Comparison of ENCODE assay signal across 18 mouse cellular contexts in genomic region chr16:63016658-63017057, GRCm38 (mm10).
DNase-seq lines count a peak whose midpoint lies in the region; ATAC-seq and TF ChIP-seq lines count a peak whose summit lies in the region.
"Had no signal": no experiment of that assay in that cellular context is flagged by ENCODE, and none has a peak within 500 bp of the region (broad histone marks: within the 10 kb centered on the region; RNA-seq: fewer than 3 reads in every experiment).

No protein-coding gene starts in this region.

- peak; percentile 53 for ATAC-seq in forebrain, embryonic 11.5 days (replicated peaks; ENCODE audit: low FRiP score)
- ATAC-seq in forebrain, postnatal 0 days, result no peak
- ATAC-seq in lung, embryonic 14.5 days (ENCODE audit: insufficient read depth), result peak; percentile 17; the same call in 1 of the 2 replicates
- ATAC-seq in midbrain, embryonic 13.5 days, result peak; percentile 37; the same call in 1 of the 2 replicates
- no peak for ATAC-seq in midbrain, embryonic 14.5 days (ENCODE audit: low FRiP score, low TSS enrichment)
- ATAC-seq: CD4-positive, CD25-positive, alpha-beta regulatory T cell, adult 4 months had no signal

- H3K4me2 ChIP-seq in forebrain, embryonic 11.5 days (ENCODE audit: low read depth, low read length, severe bottlenecking), result no peak overlapping the region
- H3K4me2 ChIP-seq in forebrain, postnatal 0 days (ENCODE audit: low read depth), result no peak overlapping the region
- H3K4me2 ChIP-seq in lung, embryonic 14.5 days, result no peak overlapping the region
- no peak overlapping the region for H3K4me2 ChIP-seq in midbrain, embryonic 13.5 days (replicated peaks)
- H3K4me2 ChIP-seq in midbrain, embryonic 14.5 days (ENCODE audit: low read length), result no peak overlapping the region
- H3K4me2 ChIP-seq: embryonic facial prominence, embryonic 15.5 days; forebrain, embryonic 15.5 days; heart, embryonic 11.5 days; heart, embryonic 15.5 days; hindbrain, embryonic 14.5 days had no signal

- H3K36me3 ChIP-seq in forebrain, embryonic 11.5 days (ENCODE audit: control insufficient read depth, insufficient read depth, low read length), result no peaks in the 10 kb centered on the region
- H3K36me3 ChIP-seq in forebrain, postnatal 0 days (ENCODE audit: insufficient read depth), result no peaks in the 10 kb centered on the region
- H3K36me3 ChIP-seq in lung, embryonic 14.5 days (ENCODE audit: insufficient read depth), result no peaks in the 10 kb centered on the region
- H3K36me3 ChIP-seq in midbrain, embryonic 13.5 days, result no peaks in the 10 kb centered on the region
- no peaks in the 10 kb centered on the region for H3K36me3 ChIP-seq in midbrain, embryonic 14.5 days (ENCODE audit: control insufficient read depth, insufficient read depth, low read length)
- H3K36me3 ChIP-seq: embryonic facial prominence, embryonic 15.5 days; forebrain, embryonic 15.5 days; G1E; heart, embryonic 15.5 days had no signal

- peak overlapping the region; percentile 37; the same call in 1 of the 2 replicates for H3K27ac ChIP-seq in forebrain, embryonic 11.5 days (ENCODE audit: low read depth, low read length)
- no peak overlapping the region for H3K27ac ChIP-seq in forebrain, postnatal 0 days (ENCODE audit: low read depth, low read length)
- no peak overlapping the region for H3K27ac ChIP-seq in lung, embryonic 14.5 days (ENCODE audit: low read depth)
- no peak overlapping the region for H3K27ac ChIP-seq in midbrain, embryonic 13.5 days
- H3K27ac ChIP-seq in midbrain, embryonic 14.5 days (replicated peaks; ENCODE audit: low read depth, low read length), result no peak overlapping the region
- H3K27ac ChIP-seq: embryonic facial prominence, embryonic 15.5 days; forebrain, embryonic 15.5 days; heart, adult 2 months; heart, embryonic 15.5 days; hindbrain, embryonic 14.5 days had no signal

- no peak overlapping the region for H3K9ac ChIP-seq in forebrain, embryonic 11.5 days (ENCODE audit: low read length)
- no peak overlapping the region for H3K9ac ChIP-seq in forebrain, postnatal 0 days
- H3K9ac ChIP-seq in lung, embryonic 14.5 days, result no peak overlapping the region
- H3K9ac ChIP-seq in midbrain, embryonic 13.5 days (replicated peaks), result no peak overlapping the region
- H3K9ac ChIP-seq in midbrain, embryonic 14.5 days (replicated peaks; ENCODE audit: low read length), result no peak overlapping the region
- H3K9ac ChIP-seq: embryonic facial prominence, embryonic 15.5 days; forebrain, embryonic 15.5 days; heart, embryonic 15.5 days; hindbrain, embryonic 14.5 days had no signal

- H3K9me3 ChIP-seq in forebrain, embryonic 11.5 days (ENCODE audit: control insufficient read depth, low read length), result no peaks in the 10 kb centered on the region
- no peaks in the 10 kb centered on the region for H3K9me3 ChIP-seq in forebrain, postnatal 0 days (ENCODE audit: low read length)
- no peaks in the 10 kb centered on the region for H3K9me3 ChIP-seq in lung, embryonic 14.5 days (ENCODE audit: low read depth, low read length)
- H3K9me3 ChIP-seq in midbrain, embryonic 13.5 days, result no peaks in the 10 kb centered on the region
- H3K9me3 ChIP-seq in midbrain, embryonic 14.5 days (ENCODE audit: control insufficient read depth, low read length), result no peaks in the 10 kb centered on the region
- H3K9me3 ChIP-seq: embryonic facial prominence, embryonic 15.5 days; forebrain, embryonic 15.5 days; G1E; heart, embryonic 15.5 days had no signal

- TF ChIP-seq CTCF in forebrain, postnatal 0 days (IDR thresholded peaks at IDR 0.05; ENCODE audit: low read depth), result no peak
- no peak for TF ChIP-seq CTCF in lung, embryonic 14.5 days (IDR thresholded peaks at IDR 0.05; ENCODE audit: low read depth)

- H3K4me3 ChIP-seq in forebrain, embryonic 11.5 days (ENCODE audit: low read depth, low read length), result no peak overlapping the region
- H3K4me3 ChIP-seq in forebrain, postnatal 0 days (ENCODE audit: low read depth, low read length), result no peak overlapping the region
- no peak overlapping the region for H3K4me3 ChIP-seq in lung, embryonic 14.5 days (ENCODE audit: low read depth, low read length)
- H3K4me3 ChIP-seq in midbrain, embryonic 13.5 days (replicated peaks), result no peak overlapping the region
- no peak overlapping the region for H3K4me3 ChIP-seq in midbrain, embryonic 14.5 days (replicated peaks; ENCODE audit: low read depth, low read length)
- H3K4me3 ChIP-seq: embryonic facial prominence, embryonic 15.5 days; erythroblast, embryonic 14.5 days; forebrain, embryonic 15.5 days; heart, adult 2 months; heart, embryonic 15.5 days had no signal

- DNase-seq in forebrain, embryonic 11.5 days (ENCODE audit: low spot score), result no peak
- no peak for DNase-seq in forebrain, postnatal 0 days
- DNase-seq in lung, embryonic 14.5 days, result peak; percentile 8
- DNase-seq in lung, postnatal 36 days, result no peak
- no peak for DNase-seq in midbrain, embryonic 14.5 days
- DNase-seq in Muller cell, postnatal 12 days (ENCODE audit: inconsistent ontology term), result peak; percentile 17
- DNase-seq: B cell, adult 2 months; gastrocnemius, postnatal 14 days; heart, adult 2 months had no signal

- no peaks in the 10 kb centered on the region for H3K27me3 ChIP-seq in forebrain, embryonic 11.5 days (ENCODE audit: control insufficient read depth, insufficient read depth, low read length)
- H3K27me3 ChIP-seq in forebrain, postnatal 0 days (ENCODE audit: insufficient read depth, low read length), result no peaks in the 10 kb centered on the region
- no peaks in the 10 kb centered on the region for H3K27me3 ChIP-seq in lung, embryonic 14.5 days (ENCODE audit: insufficient read depth, low read length)
- H3K27me3 ChIP-seq in midbrain, embryonic 13.5 days, result no peaks in the 10 kb centered on the region
- no peaks in the 10 kb centered on the region for H3K27me3 ChIP-seq in midbrain, embryonic 14.5 days (ENCODE audit: control insufficient read depth, insufficient read depth, low read length)
- H3K27me3 ChIP-seq: embryonic facial prominence, embryonic 15.5 days; forebrain, embryonic 15.5 days; heart, embryonic 15.5 days had no signal

- 33% methylated on average over 2 of the region's 2 CpGs for WGBS in forebrain, embryonic 11.5 days
- 18% methylated on average over 2 of the region's 2 CpGs for WGBS in forebrain, postnatal 0 days
- WGBS in lung, embryonic 14.5 days, result 30% methylated on average over 2 of the region's 2 CpGs
- 60% methylated on average over 2 of the region's 2 CpGs for WGBS in midbrain, embryonic 13.5 days
- WGBS in midbrain, embryonic 14.5 days, result 70% methylated on average over 2 of the region's 2 CpGs

- H3K4me1 ChIP-seq in forebrain, embryonic 11.5 days (replicated peaks; ENCODE audit: control insufficient read depth, insufficient read depth, low read length), result no peaks in the 10 kb centered on the region
- no peaks in the 10 kb centered on the region for H3K4me1 ChIP-seq in forebrain, postnatal 0 days (ENCODE audit: insufficient read depth)
- H3K4me1 ChIP-seq in lung, embryonic 14.5 days (ENCODE audit: insufficient read depth), result no peaks in the 10 kb centered on the region
- no peaks in the 10 kb centered on the region; the same call in 1 of the 2 replicates for H3K4me1 ChIP-seq in midbrain, embryonic 13.5 days (replicated peaks)
- no peaks in the 10 kb centered on the region for H3K4me1 ChIP-seq in midbrain, embryonic 14.5 days (ENCODE audit: control insufficient read depth, insufficient read depth, low read length)
- H3K4me1 ChIP-seq: embryonic facial prominence, embryonic 15.5 days; forebrain, embryonic 15.5 days; heart, embryonic 15.5 days had no signal

Comparison
In these comparisons a context has a peak if more than half of its experiments do, and no peak if none do; other contexts are left out.
1. ATAC-seq: peak in forebrain, embryonic 11.5 days (single experiment), lung, embryonic 14.5 days (single experiment) and midbrain, embryonic 13.5 days (single experiment); none in forebrain, postnatal 0 days (single experiment) and midbrain, embryonic 14.5 days (single experiment).
2. DNase-seq: peak in lung, embryonic 14.5 days (single experiment) and Muller cell, postnatal 12 days (single experiment); none in forebrain, embryonic 11.5 days (single experiment), forebrain, postnatal 0 days (single experiment), lung, postnatal 36 days (single experiment) and midbrain, embryonic 14.5 days (single experiment).